Mouse (Mus musculus) liver, adult 2 months (tissue): ENCODE results near the gene Myod1. TPM values are rescaled to one million over a fixed set of nuclear protein-coding genes. Genes with fewer than 3 reads are reported as not detected.

ENCODE experiments used
- DNase-seq: peaks from one replicate; pipeline ENCODE4 v3.0.0-alpha.2; 2011; ENCODE audit warnings: low read depth, low spot score; ENCODE audit errors: extremely low read depth
- H3K27ac ChIP-seq: fragments of 200-500 bp; replicated peaks from 2 replicates; pipeline ENCODE4 v1.5.1; 2012; ENCODE audit warnings: low read depth, mild to moderate bottlenecking, control low read depth, inconsistent platforms, low read length; ENCODE audit not compliant: insufficient read depth
- H3K27me3 ChIP-seq: fragments of 200-500 bp; 2 replicates; pipeline ENCODE4 v1.6.1; 2012; ENCODE audit warnings: mild to moderate bottlenecking, moderate library complexity, low read length, inconsistent platforms; ENCODE audit not compliant: control insufficient read depth, insufficient read depth
- H3K36me3 ChIP-seq: fragments of 200-500 bp; 2 replicates; pipeline ENCODE4 v1.6.1; 2012; ENCODE audit warnings: low read length, inconsistent platforms; ENCODE audit not compliant: control insufficient read depth, insufficient read depth
- H3K4me1 ChIP-seq: fragments of 200-500 bp; 2 replicates; pipeline ENCODE4 v1.6.1; 2011; ENCODE audit warnings: low read length; ENCODE audit not compliant: control insufficient read depth, insufficient read depth
- H3K4me3 ChIP-seq: fragments of 200-500 bp; 2 replicates; pipeline ENCODE4 v1.5.1; 2011; ENCODE audit warnings: low read depth, mild to moderate bottlenecking, control low read depth, low read length, moderate library complexity; ENCODE audit not compliant: insufficient read depth
- H3K79me2 ChIP-seq: fragments of 200-500 bp; 2 replicates; pipeline ENCODE4 v1.6.1; 2012; ENCODE audit warnings: inconsistent platforms, mild to moderate bottlenecking, low read length, moderate library complexity; ENCODE audit not compliant: control insufficient read depth, insufficient read depth
- H3K9ac ChIP-seq: fragments of 200-500 bp; 2 replicates; pipeline ENCODE4 v1.6.1; 2012; ENCODE audit warnings: low read depth, mild to moderate bottlenecking, control low read depth, inconsistent platforms, low read length
- CTCF ChIP-seq: fragments of 200-500 bp; IDR thresholded peaks from 2 replicates; pipeline ENCODE4 v1.5.1; 2011; ENCODE audit warnings: low read depth, low read length, control low read depth
- POLR2A ChIP-seq: fragments of 200-500 bp; IDR thresholded peaks from 2 replicates; pipeline ENCODE4 v1.6.1; 2011; ENCODE audit warnings: low read length, control low read depth; ENCODE audit not compliant: insufficient read depth; ENCODE audit errors: extremely low read depth
- WGBS: fragments of 180-500 bp; shearing (Covaris S2); methylation state at CpG from one replicate; pipeline ENCODE4 v1.1.7; 2018; 5-methylcytosine and 5-hydroxymethylcytosine counted together
- polyA plus RNA-seq: library from polyadenylated mRNA; depleted of rRNA; stranded (reverse); fragments of >200 nt; gene quantifications from 2 replicates; pipeline ENCODE4 v1.2.3, GENCODE M21; 2012
- total RNA-seq: library from RNA; depleted of rRNA; stranded (reverse); fragments of >200 nt; gene quantifications from 2 replicates; pipeline ENCODE4 v1.2.3, GENCODE M21; 2014

Myod1 gene
- total and polyA plus RNA-seq, 2 experiments: not detected

GRCm38 (mm10) chr7:46413959-46414725 lies 37.9 kb downstream of the Myod1 start:
- H3K9ac ChIP-seq: no peak overlapping the region
- no peaks in the 10 kb centered on the region for H3K36me3 ChIP-seq
- DNase-seq: no peak
- WGBS: 60% methylated on average over 6 of the region's 6 CpGs
- TF ChIP-seq CTCF: no peak
- TF ChIP-seq POLR2A: no peak
- no peaks in the 10 kb centered on the region for H3K79me2 ChIP-seq
- H3K27ac ChIP-seq: no peak overlapping the region
- no peaks in the 10 kb centered on the region for H3K4me1 ChIP-seq
- H3K27me3 ChIP-seq: no peaks in the 10 kb centered on the region
- no peak overlapping the region for H3K4me3 ChIP-seq

GRCm38 (mm10) chr7:46415818-46416425 lies 39.6 kb downstream of the Myod1 start:
- DNase-seq: no peak
- no peaks in the 10 kb centered on the region for H3K36me3 ChIP-seq
- no peak overlapping the region for H3K4me3 ChIP-seq
- H3K9ac ChIP-seq: no peak overlapping the region
- H3K79me2 ChIP-seq: no peaks in the 10 kb centered on the region
- H3K4me1 ChIP-seq: no peaks in the 10 kb centered on the region
- 64% methylated on average over 14 of the region's 14 CpGs for WGBS
- no peak for TF ChIP-seq POLR2A
- TF ChIP-seq CTCF: no peak
- no peaks in the 10 kb centered on the region for H3K27me3 ChIP-seq
- H3K27ac ChIP-seq: no peak overlapping the region

- H3K27me3 ChIP-seq: no peaks in the 10 kb centered on the region
- no peaks in the 10 kb centered on the region for H3K4me1 ChIP-seq
- TF ChIP-seq POLR2A: no peak
- no peak for TF ChIP-seq CTCF
- WGBS: 61% methylated on average over 7 of the region's 7 CpGs
- H3K36me3 ChIP-seq: no peaks in the 10 kb centered on the region
- DNase-seq: no peak
- no peaks in the 10 kb centered on the region for H3K79me2 ChIP-seq
- H3K4me3 ChIP-seq: no peak overlapping the region
- no peak overlapping the region for H3K27ac ChIP-seq
- no peak overlapping the region for H3K9ac ChIP-seq
Observed at GRCm38 (mm10) chr7:46417467-46417866, 41.2 kb downstream of the Myod1 start.

DNA sequence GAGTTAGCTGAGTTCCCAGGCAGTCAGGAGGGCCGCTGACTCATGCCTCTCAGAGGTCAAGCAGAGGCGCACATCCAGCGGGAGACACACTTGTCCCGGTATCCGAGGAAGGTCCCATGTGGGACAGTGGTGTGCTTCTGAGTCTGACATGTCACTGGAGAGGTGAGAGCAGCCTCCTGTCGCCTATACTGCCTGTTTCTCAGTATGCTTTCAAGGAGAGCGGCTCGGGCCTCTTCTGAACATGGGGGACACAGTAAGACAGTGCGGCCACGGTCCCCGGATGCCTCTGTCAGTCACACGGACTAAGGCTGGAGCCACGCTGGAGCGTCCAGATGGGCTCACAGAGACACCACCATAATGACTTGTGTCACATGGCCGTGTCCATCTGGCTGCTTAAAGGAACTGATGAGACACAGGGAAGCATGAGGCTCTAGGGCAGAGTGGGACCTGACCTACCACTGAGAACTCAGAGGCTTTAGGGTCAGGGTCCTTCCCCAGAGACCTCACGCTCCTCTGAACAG lies 41.9 kb downstream of the Myod1 start:
- no peaks in the 10 kb centered on the region for H3K4me1 ChIP-seq
- H3K27me3 ChIP-seq: no peaks in the 10 kb centered on the region
- no peak for DNase-seq
- H3K9ac ChIP-seq: no peak overlapping the region
- WGBS: 75% methylated on average over 16 of the region's 16 CpGs
- no peaks in the 10 kb centered on the region for H3K36me3 ChIP-seq
- no peaks in the 10 kb centered on the region for H3K79me2 ChIP-seq
- TF ChIP-seq POLR2A (no peak), CTCF (no peak)
- H3K27ac ChIP-seq: no peak overlapping the region
- no peak overlapping the region for H3K4me3 ChIP-seq

GRCm38 (mm10) chr7:46421535-46421934 lies 45.3 kb downstream of the Myod1 start:
- DNase-seq: no peak
- Histone ChIP-seq H3K27ac (no peak overlapping the region), H3K4me1 (no peaks in the 10 kb centered on the region), H3K27me3 (no peaks in the 10 kb centered on the region), H3K79me2 (no peaks in the 10 kb centered on the region), H3K4me3 (no peak overlapping the region), H3K36me3 (no peaks in the 10 kb centered on the region), H3K9ac (no peak overlapping the region)
- 44% methylated on average over 5 of the region's 5 CpGs for WGBS
- TF ChIP-seq POLR2A (no peak), CTCF (no peak)

GRCm38 (mm10) chr7:46422052-46422763 lies 45.9 kb downstream of the Myod1 start:
- no peak overlapping the region for H3K27ac ChIP-seq
- no peak for DNase-seq
- H3K36me3 ChIP-seq: no peaks in the 10 kb centered on the region
- H3K9ac ChIP-seq: no peak overlapping the region
- no peak for TF ChIP-seq POLR2A
- TF ChIP-seq CTCF: no peak
- no peaks in the 10 kb centered on the region for H3K79me2 ChIP-seq
- H3K4me1 ChIP-seq: no peaks in the 10 kb centered on the region
- no peak overlapping the region for H3K4me3 ChIP-seq
- WGBS: 53% methylated on average over 8 of the region's 8 CpGs
- no peaks in the 10 kb centered on the region for H3K27me3 ChIP-seq
